Mouse (Mus musculus): ENCODE results near the gene Gfral. TPM values are rescaled to one million over a fixed set of nuclear protein-coding genes. Genes with fewer than 3 reads are reported as not detected.

Gfral gene
- polyA plus RNA-seq, 2 experiments from 2014 or later, result not detected

Other genes with a start within 250 kb of the Gfral start
- gene Hmgcll1, start 198.8 kb downstream of the Gfral start, polyA plus RNA-seq (2017; shearing (Covaris generic)), result not detected
- gene Hcrtr2, start 110.2 kb upstream of the Gfral start, polyA plus RNA-seq (2017; shearing (Covaris generic)), result not detected